Mouse (Mus musculus): Measurements from ENCODE around the gene Ccdc6.

DNA sequence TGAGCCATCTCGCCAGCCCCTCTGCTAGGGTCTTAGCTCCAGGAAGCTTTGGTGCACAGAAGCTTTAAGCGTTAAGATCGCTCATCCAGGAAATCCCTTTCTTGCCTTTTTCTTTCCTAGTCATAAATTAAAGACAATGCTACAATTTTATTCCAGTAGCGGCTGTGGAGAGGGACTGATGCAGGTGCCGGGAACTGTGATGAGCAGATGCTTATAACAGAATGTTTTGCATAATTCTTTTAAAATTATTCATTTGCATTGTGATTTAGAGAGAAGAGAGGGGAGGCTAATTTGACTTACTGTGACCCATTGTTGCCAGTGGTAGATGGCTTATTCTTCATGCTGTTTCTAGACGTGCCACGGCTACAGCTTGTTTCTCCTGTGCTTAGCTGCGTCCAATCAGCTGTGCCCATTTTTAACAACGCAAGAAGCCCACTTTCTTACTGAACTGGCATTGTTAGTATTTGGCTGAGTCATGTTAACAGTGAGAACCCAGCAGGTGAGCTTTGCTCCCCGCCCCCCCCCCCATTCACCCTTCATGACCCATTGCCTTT is 47.2 kb downstream of the Ccdc6 start:
- TF ChIP-seq CTCF (IDR thresholded peaks at IDR 0.05; ENCODE audit: low read depth, low read length) = no peak
- no peak for TF ChIP-seq POLR2A (IDR thresholded peaks at IDR 0.05; ENCODE audit: extremely low read depth, insufficient read depth, low read length)
